Mouse (Mus musculus) thymus, adult 2 months (tissue): Measurements from ENCODE around the gene Gabrb1.

ENCODE experiments used
- CTCF ChIP-seq: fragments of 200-500 bp; IDR thresholded peaks from 2 replicates; pipeline ENCODE4 v1.5.1; 2012; ENCODE audit warnings: mild to moderate bottlenecking, control low read depth, low read length, moderate library complexity, borderline replicate concordance; ENCODE audit not compliant: control insufficient read depth, poor library complexity, insufficient read depth; ENCODE audit errors: extremely low read depth
- POLR2A ChIP-seq: fragments of 200-500 bp; IDR thresholded peaks from 2 replicates; pipeline ENCODE4 v1.6.1; 2012; ENCODE audit warnings: mild to moderate bottlenecking, low read length, control low read depth, moderate library complexity; ENCODE audit not compliant: control insufficient read depth, poor library complexity, insufficient read depth; ENCODE audit errors: extremely low read depth

- TF ChIP-seq CTCF (no peak), POLR2A (no peak)
Measured at GRCm38 (mm10) chr5:72104274-72104921, 446.5 kb downstream of the Gabrb1 start.
